Mouse (Mus musculus): ENCODE results near the gene Cyp2s1.

Cyp2s1 gene

DNA sequence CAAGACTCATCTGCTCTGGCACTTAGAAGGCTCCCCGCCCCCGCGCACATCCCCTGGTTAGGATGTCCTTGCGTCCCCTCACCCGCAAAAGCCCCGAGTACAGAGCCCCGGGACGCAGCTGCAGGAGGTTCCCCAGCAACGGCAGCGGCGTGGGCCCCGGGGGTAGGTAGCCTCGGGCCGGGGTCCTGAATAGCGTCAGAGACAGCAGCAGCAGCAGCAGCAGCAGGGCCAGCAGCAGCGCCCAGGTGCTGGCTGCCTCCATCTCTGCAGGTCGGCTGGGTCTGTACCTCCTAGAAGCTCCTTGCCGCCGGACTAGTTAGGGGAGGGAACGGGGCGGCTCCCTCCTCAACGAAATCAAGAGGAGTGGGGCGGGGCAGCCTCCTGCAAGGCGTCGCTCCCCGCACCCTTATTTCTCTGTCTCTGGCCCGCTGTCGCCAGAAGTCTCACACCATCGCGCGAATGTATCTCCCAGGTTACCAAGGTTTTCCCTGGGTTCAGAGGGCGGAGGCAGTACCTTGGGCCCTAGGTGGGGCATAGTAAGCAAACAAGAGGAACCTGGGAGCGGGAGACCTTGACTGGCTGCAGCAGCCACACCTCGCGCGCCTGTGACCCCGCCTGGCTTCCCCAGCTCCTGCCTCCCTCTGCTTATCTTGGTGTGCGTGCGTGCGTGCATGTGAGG lies at the start of gene Cyp2s1:
Gene Cyp2s1, minus strand, starts transcription at position 673 of the 679 bp plus-strand sequence.
- DNase-seq (ENCODE audit: low read depth in 1 of 2, low spot score in 2 of 2) = no peak

DNA sequence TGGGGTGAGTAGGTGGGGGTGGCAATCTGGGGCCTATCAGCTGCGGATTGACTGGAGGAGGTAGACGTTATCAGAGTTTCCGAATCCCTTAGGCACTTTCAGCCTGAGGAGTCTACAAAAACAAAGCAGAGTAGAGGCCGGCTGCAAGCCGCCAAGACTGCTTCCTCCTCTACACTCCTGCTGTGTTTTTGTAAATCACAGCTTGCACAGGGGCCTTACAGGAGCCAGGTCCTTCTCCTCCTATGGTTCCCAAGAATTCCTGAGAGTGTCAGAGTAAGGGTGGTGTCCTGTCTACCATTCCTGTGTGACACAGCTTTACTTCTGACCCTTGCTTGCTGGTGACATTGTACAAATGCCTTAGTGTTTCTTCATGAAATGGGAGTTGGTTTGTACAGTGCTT lies 48.1 kb upstream of the Cyp2s1 start:
- no peak for DNase-seq (ENCODE audit: low read depth in 1 of 2, low spot score in 2 of 2)

DNA sequence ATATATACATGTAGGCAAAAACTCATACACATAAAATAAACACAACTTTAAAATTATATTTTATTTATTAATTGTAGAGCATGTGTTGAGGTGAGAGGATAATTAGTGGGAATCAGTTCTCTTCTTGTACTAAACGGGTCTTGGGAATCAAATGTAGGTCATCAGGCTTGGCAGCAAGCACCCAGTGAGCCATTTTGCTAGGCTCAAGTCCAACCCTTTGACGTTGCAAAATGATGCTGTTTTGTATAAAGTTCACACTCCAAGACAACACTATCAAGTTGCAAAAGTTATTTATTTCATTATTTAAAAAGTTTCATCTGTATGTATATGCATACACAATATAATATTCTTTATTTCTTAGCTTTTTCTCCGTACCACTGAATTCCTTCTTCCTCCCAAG lies 47.0 kb upstream of the Cyp2s1 start:
- no peak for DNase-seq (ENCODE audit: low read depth in 1 of 2, low spot score in 2 of 2)

DNA sequence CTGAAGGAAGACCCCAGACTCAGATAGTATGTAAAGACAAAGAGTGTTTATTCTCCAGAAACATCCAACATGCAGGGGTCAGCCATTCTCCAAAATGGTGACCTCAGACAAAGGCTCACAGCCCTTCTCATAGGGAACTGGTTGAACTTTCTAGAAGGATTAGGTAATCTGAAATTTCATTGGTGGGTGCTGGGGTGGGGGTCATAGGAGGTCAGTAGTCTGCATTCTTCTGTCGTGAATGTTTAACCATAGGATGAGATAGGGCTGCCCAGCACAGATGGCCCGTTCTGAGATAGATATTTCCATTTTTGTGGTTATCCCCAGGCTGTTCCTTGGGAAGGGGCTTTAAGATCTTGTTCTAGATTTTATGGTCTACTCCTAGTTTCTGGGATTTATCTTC lies 45.7 kb upstream of the Cyp2s1 start:
- no peak for DNase-seq (ENCODE audit: low read depth in 1 of 2, low spot score in 2 of 2)

DNA sequence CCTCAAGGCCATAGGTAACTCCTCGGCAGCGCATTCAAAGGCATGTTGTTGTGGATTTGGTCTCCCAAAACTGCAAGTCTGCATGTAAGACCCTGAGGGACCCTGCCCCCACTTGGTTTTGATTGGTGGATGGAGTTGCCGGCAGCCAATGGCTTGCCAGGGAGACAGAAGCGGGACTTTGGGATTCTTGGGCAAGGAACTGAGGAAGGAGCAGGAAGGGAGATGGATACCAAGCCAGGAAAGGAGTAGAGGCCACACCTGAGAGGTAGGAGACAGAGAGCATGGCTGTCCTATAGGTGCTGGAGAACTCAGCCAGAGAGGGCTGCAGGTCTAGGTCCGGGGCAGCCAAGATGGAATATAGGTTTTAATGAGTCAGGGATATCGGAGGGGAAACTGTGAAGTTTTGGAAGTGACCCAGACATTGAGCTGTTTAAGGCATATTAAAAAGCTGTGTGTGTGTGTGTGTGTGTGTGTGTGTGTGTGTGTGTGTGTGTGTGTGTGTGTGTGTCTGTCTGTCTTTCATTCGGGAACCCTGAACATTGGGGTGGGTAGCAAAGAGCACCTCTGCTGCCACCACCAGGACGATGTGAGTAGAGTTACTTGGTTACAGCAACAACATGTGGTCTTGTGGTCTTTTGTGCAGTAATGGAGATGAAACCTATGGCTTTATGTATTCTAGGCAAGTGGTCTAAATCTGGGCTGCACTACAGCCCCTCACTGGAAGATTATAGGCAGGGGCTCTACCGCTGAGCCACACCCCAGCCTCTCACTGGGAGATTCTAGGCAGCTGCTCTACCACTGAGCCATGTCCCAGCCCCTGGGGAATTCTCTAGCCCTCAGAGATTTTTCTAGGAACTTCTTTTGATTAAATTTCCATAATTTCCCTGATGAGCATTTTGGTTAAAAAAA lies 43.5 kb upstream of the Cyp2s1 start:
- no peak for DNase-seq (ENCODE audit: low read depth in 1 of 2, low spot score in 2 of 2)

DNA sequence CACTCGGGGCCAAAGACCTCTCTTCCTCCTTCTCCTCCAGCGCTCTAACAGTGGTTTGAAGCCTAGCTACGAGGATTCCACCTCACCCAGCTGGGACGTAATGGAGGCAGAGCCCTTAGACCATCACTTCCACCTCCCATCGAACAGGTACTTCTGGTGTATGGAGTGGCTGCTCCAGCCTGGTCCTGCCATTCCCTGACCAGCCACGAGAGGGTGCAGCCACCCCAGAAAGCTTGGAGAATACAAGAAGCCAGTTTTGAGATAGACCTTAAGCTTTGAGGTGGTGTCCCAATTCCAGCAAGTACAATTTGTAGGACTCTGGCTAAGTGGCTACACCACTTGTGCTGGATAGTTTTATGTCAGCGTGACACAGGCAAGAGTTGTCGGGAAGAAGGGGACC lies 38.4 kb upstream of the Cyp2s1 start:
- DNase-seq (ENCODE audit: low read depth in 1 of 2, low spot score in 2 of 2) = peak in 1 of 2 experiments; percentile 45

DNA sequence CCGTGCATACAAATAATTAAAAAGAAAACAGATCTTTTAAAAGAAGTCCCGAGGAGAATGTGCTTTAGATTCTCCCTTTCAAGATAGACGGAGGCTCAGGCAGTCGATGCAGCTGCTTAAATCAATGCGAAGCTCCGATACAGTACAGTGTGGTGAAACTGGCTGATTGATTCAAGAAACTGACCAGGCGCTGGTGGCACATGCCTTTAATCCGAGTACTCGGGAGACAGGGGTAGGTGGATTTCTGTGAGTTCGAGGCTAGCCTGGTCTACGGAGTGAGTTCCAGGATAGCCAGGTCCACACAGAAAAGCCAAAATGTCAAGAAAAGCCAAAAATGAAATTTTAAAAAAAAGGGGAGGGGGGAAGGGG lies 31.7 kb upstream of the Cyp2s1 start:
- DNase-seq (ENCODE audit: low read depth in 1 of 2, low spot score in 2 of 2) = no peak

DNA sequence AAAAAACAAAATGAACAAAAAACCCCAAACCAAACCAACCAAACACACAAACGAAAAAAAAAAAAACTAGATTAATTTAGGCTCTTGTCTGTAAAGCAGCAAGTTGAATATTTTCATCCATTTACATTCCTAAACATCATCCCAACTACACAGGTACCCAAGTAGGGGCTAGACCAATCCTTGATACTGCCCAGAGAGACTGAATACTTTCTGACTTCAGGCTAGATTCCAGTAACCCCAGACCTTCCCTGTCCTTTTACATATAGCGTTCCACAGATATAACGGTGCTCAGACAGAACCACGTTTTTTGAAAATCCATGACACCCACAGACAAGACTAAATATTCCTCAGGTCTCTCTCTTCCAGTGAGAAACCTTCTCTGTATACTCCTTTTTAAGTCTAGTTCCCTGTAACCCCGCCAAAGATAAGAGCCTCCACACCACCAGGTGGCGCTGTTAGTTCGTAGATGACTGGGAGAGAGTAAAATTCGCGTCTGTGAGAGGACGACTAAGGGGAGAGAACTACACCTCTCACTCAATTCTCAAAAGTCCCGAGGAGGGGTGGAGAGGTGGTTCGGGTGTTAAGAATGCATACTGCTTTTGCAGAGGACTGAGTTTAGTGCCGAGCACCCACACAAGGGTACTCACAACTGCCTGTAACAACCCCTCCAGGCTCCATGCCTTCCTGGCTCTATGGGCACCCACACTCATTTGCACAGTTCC lies 31.2 kb upstream of the Cyp2s1 start:
- peak; percentile 23 to 67 for DNase-seq (ENCODE audit: low read depth in 1 of 2, low spot score in 2 of 2)

DNA sequence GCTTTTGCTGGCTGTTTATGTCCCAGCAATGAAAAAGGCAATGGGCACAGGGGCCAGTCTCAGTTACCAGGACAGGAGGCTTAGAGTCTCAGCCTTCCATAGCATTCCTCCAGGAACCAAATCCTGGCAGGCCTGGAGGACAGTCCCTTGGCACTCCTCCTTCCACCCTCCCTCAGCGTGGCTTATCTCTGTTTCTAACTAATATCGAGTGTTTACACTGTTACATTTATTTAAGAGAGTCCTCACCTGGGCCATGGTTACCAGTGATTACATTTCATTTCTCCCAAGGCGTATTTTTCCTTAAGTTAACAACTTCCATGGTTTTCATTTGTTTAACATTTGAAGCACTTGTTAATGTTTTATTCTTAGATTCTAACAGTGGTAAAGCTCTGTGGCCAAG lies 28.2 kb upstream of the Cyp2s1 start:
- no peak for DNase-seq (ENCODE audit: low read depth in 1 of 2, low spot score in 2 of 2)

DNA sequence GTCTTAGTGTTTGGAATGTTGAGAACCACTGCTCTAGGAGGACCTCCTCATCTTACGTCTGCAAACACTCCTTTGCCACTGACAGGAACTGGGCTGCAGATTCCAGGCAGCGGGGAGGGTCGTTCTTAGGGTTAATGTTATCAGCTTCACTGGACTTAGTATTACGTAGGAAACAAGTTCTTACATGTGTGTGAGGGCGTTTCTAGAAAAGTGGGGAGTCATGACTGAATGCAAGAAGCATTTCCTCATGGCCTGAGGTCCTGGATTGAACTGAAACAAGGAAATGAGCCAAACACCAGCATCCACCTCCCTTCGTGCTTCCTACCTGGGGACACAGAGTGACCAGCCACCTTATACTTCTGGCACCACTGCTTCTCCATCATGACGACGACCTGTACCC lies 27.7 kb upstream of the Cyp2s1 start:
- no peak for DNase-seq (ENCODE audit: low read depth in 1 of 2, low spot score in 2 of 2)

DNA sequence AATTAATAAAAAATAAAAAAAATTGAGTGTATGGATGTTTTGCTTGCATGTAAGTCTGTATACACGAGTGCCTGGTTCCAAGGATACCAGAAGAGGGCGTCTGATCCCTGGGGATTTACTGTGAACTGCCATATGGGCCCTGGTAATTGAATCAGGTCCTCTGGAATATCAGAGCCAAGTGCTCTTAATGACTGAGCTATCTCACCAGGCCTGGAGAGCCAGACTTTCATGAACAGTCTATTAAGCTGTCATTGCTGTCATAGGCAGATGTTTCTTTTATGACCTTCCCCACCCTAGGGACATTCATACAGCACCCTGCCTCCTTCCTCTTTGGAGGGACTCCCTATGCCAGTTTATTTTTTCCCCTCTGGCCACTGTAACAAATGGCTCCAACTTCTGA lies 26.8 kb upstream of the Cyp2s1 start:
- no peak for DNase-seq (ENCODE audit: low read depth in 1 of 2, low spot score in 2 of 2)

DNA sequence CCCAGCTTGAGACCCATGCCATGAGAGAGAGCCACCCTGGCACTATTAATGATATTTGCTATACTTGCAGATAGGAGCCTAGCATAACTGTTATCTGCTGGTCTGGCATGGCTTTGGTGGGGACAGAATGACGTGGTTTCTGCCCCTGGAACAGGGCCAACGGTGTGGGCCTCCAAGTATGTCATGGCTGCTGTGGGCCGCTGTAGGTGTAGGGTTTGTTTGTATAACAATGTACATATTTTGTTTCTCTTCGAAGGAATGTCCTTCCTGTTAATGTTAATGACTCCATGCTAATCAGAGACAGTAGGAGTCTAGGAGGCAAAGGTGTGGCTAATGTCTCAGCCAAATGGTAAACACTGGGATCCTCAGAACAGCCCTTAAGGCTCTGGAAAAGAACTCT lies 24.2 kb upstream of the Cyp2s1 start:
- no peak for DNase-seq (ENCODE audit: low read depth in 1 of 2, low spot score in 2 of 2)

DNA sequence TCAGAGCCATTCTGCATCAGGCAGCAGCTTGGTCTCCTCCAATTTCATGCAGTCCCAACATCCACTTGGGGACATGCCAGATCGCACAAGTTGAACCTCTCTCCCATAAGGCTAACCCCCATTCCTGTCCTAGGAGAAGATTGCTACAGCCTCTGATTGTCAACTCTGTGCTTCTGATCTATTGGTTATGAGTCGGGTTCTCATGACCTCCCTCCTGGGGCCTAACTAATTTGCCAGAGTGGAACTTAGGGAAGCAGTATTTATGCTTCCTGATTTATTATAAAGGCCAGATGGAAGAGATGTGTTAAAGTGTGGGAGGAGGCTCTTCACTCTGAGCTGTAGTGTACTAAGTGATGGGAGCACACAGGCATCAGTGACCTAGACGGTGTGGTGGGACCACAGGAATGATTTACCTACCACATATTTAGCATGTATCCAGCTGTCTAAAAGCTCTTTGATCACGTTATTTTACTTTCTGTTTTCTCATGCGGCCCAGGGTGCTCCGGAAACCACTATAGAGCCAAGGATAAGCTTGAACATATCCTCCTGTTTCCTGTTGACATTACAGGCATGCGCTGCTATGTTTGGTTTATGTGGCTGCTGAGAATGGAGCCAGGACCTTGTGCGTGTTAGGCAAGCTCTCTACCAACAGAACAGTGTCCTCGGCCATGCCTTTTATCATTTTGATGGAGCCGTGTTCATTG lies 18.6 kb upstream of the Cyp2s1 start:
- DNase-seq (ENCODE audit: low read depth in 1 of 2, low spot score in 2 of 2) = no peak

DNA sequence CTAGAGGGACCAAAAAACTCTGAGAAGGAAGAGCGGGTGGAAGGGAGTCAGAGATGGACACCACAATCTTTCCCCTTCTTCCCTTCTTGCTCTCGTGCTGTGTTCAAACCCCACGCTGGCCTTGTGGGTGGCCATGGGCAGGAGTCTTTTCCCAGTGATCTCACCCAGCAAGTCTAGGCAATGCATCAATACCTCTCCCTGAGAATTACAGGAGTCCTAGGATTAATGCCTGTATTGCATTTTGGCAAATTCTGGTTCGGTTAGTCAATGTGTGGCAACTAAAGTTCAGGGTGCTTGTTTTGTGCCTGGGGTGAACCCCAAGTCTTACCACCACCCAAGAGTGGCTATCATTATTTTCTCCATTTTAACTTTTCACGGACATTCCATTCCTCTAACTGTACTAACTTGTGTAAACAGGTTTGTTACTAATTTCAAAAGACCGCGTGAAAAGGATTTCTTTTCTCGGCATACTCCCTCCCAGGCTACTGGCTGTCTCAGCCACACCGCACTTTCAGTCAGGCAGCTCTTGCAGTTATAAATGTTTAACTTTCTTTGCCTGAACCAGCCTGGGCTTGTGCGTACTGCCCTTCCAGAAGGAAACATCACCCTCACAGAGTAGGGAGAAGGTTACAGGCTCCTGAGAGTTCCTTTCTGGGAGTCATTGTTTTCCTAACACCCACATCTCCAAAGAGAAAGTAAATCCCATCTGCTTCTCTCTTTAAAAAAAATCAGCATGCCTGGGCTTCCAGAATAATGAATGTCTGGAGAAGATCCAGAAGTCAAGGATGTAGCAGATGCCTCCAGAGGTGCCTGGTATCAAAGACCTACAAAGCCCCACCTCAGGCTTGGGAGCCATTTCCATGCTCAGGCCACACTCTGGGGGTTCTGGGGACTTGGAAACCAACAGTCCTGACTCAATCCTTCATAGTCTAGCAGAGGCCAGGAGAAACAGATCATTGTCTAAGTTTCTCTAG lies 15.1 kb upstream of the Cyp2s1 start:
- no peak for DNase-seq (ENCODE audit: low read depth in 1 of 2, low spot score in 2 of 2)

DNA sequence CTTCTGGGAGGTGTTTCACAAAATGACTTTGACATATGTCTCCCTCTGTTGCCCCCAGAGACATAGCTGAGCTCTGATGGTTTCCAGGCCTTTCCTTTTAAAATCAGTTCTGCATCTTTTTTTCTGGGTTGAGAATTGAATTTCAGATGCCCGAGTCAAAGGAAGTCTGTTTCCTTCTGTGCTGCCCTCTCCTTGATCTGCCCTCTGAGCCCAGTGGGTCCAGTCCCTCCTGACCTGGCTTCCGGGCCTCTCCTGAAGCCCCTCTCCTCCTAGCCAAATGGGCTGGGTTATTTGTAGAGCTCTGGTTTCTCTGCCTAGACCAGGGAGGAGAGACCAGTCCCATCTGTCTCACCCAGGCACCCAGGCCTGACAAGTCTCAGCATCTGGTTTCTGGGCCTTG lies 13.5 kb upstream of the Cyp2s1 start:
- DNase-seq (ENCODE audit: low read depth in 1 of 2, low spot score in 2 of 2) = no peak

DNA sequence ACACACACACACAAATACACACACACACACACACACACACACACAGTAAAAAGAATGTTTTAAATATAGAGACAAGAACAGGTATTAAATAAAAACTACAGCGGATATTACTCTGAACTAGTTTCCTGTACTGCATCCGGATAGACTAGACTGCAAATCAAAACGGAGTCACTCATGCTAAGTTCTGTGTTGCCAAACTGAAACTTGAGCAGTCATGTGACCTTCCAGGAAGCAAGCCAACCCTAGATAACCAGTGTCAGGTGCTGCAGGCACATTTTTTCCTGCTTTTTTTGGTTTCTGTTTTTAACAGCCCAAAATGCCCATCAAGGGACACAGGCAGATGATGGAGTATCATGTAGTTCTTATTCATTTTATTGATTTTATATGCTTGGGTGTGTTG lies 10.5 kb upstream of the Cyp2s1 start:
- no peak for DNase-seq (ENCODE audit: low read depth in 1 of 2, low spot score in 2 of 2)

DNA sequence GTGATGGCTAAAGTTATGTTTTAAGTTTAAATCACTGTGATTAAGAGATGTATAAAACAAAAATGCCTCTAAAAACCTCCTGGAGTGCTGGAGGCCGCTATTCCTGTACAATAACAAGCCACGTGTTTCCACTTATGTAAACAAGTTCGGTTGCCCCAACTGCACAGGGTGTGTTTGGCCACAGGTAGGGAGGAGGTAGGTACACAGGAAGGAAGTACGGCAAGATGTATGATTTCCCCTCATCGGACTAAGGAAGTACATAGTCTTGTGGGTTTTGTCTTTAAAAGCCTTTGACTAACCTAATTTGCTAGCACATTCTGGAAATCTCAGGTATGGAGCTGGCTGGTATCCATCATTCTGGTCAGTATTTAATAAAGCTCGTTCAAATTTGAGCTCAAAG lies 9.3 kb upstream of the Cyp2s1 start:
- DNase-seq (ENCODE audit: low read depth in 1 of 2, low spot score in 2 of 2) = no peak

DNA sequence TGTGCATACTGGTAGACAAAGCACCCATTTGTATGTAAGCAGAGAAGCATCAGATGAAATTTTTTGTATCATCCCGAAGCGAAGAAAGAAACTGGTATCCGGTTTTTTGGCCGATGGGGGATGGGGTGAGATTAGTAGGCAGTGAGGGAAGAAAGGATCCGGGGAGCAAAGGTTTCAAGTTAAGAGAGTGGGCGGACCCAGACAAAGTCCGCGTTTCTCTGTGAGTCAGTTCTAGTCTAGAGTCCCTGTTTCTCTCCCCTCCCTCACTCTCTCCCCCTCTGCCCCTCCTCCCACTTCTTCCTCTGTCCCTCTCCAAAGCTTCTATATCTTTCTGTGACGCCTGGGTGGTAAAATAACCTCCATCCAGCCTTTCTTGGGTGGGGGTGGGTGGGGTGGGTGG lies 8.3 kb upstream of the Cyp2s1 start:
- DNase-seq (ENCODE audit: low read depth in 1 of 2, low spot score in 2 of 2) = no peak

DNA sequence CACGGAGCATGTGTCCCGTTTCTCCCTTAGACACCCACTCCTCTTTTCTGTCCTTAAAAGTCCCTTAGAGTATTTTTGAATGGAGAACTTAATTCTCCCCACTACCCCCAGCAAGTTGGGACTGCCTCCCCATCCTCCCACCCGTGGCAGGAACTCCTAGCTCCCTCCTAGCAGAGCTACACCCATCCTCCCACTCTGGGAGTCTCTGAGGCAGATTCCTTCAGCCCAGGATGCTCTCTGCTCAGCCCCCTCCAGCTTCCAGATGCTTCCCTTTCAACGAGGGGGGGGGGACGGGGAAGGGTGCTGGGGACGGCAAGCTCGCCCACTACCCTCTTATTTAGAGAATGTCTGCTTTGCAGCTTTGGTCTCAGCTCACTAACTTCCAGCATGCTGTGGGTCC lies 1.1 kb downstream of the Cyp2s1 start:
- DNase-seq (ENCODE audit: low read depth in 1 of 2, low spot score in 2 of 2) = no peak

DNA sequence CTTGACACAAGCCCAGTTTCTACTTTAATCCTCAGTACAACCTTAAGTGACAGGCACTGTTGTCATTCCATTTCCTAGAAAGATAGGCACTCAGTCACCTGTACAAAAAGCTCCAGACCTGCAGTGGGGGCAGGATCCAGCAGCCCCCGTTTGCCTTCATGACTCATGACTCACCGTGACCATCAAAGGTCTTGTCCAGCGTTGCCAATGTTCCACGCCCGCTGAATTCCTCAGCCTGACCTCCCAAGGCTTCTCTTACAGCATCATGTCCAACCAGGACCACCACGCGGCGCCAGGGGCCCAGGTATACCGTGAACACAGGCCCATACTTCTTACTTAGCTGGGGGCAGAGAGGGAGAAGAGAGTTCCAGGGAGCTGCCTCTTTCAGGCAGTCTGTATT lies 2.0 kb downstream of the Cyp2s1 start:
- DNase-seq (ENCODE audit: low read depth in 1 of 2, low spot score in 2 of 2) = no peak
